Mouse (Mus musculus): Measurements from ENCODE around the gene Txndc2.

GRCm38 (mm10) chr17:65665786-65666387 is 23.9 kb upstream of the Txndc2 start:
- TF ChIP-seq POLR2A (IDR thresholded peaks at IDR 0.05; ENCODE audit: borderline replicate concordance, insufficient read depth, low read length) (no peak), CTCF (IDR thresholded peaks at IDR 0.05; ENCODE audit: borderline replicate concordance, insufficient read depth, low read depth, low read length) (no peak)
